In the genomic region with DNA sequence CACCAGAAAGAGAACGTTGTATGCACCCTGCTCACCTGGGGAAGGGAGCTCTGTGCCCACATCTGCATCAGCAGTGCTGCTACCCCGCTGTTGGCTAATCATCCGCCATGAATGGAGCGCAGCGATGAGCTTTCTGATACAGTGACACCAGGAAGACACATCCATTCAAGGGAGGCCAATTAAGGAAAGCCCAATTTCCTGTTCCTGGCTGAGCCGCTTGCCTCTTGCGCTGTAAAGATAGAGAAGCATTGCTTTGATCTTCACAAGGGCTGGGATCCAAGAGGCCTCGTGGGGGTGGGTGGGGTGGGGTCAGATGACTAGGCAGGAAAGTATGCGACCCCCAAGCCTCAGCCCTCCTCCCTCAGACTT, we compare ENCODE assay signal across 9 mouse cellular contexts. TPM values are rescaled to one million over a fixed set of nuclear protein-coding genes. Genes with fewer than 3 reads are reported as not detected.
DNase-seq lines count a peak whose midpoint lies in the region; ATAC-seq and TF ChIP-seq lines count a peak whose summit lies in the region.
"Had no signal": no experiment of that assay in that cellular context is flagged by ENCODE, and none has a peak within 500 bp of the region (broad histone marks: within the 10 kb centered on the region; RNA-seq: fewer than 3 reads in every experiment).

No protein-coding gene starts in this region.

- peaks cover 25% of the 10 kb centered on the region for H3K4me1 ChIP-seq in kidney, adult 2 months (ENCODE audit: control insufficient read depth, insufficient read depth, low read length)
- peaks cover 17% of the 10 kb centered on the region for H3K4me1 ChIP-seq in forebrain, postnatal 0 days (ENCODE audit: insufficient read depth)
- H3K4me1 ChIP-seq in midbrain, embryonic 12.5 days, result peaks cover 28% of the 10 kb centered on the region

- 0 out of 2 replicates have a peak overlapping the region, but pooled peaks have one; percentile 22 for H3K9ac ChIP-seq in forebrain, postnatal 0 days
- H3K9ac ChIP-seq in midbrain, embryonic 12.5 days (replicated peaks), result no peak overlapping the region

- TF ChIP-seq POLR2A in kidney, adult 2 months (IDR thresholded peaks at IDR 0.05; ENCODE audit: low read depth, low read length), result no peak

- no peaks in the 10 kb centered on the region for H3K9me3 ChIP-seq in forebrain, postnatal 0 days (ENCODE audit: low read length)
- H3K9me3 ChIP-seq in midbrain, embryonic 12.5 days, result no peaks in the 10 kb centered on the region

- peak; percentile 43 for DNase-seq in kidney, adult 2 months
- no peak for DNase-seq in kidney, adult 9 months
- DNase-seq in R1 (ENCODE audit: low read depth, low spot score), result peak; percentile 53
- DNase-seq in forebrain, postnatal 0 days, result peak; percentile 55
- DNase-seq in right cerebral cortex, adult 2 months (ENCODE audit: low spot score in 2 of 2), result no peak
- no peak for DNase-seq in gastrocnemius, adult 2 months
- DNase-seq in cerebellum, adult 11-12 months, result no peak

- H3K27me3 ChIP-seq in kidney, adult 2 months (replicated peaks; ENCODE audit: control insufficient read depth, insufficient read depth, low read length), result no peaks in the 10 kb centered on the region
- H3K27me3 ChIP-seq in forebrain, postnatal 0 days (ENCODE audit: insufficient read depth, low read length), result no peaks in the 10 kb centered on the region
- H3K27me3 ChIP-seq in midbrain, embryonic 12.5 days, result no peaks in the 10 kb centered on the region
- H3K27me3 ChIP-seq: Patski had no signal

- H3K27ac ChIP-seq in kidney, adult 2 months (ENCODE audit: insufficient read depth, low read depth, low read length), result no peak overlapping the region
- peak overlapping the region; percentile 76 for H3K27ac ChIP-seq in forebrain, postnatal 0 days (ENCODE audit: low read depth, low read length)
- H3K27ac ChIP-seq in midbrain, embryonic 12.5 days (replicated peaks), result peak overlapping the region; percentile 64
- H3K27ac ChIP-seq in gastrocnemius, adult 2 months, result no peak overlapping the region

- intact Hi-C loops in gastrocnemius, adult 2 months (cut with DNase I), result no loop called here

- ATAC-seq in forebrain, postnatal 0 days, result peak; percentile 67
- ATAC-seq in midbrain, embryonic 12.5 days (ENCODE audit: low FRiP score, low read depth), result 0 out of 2 replicates have a peak, but pooled peaks have one; percentile 16
- ATAC-seq: Patski had no signal

- 53% methylated on average over 9 of the region's 9 CpGs for WGBS in kidney, adult 2 months
- 6% methylated on average over 9 of the region's 9 CpGs for WGBS in forebrain, postnatal 0 days
- 11% methylated on average over 9 of the region's 9 CpGs for WGBS in midbrain, embryonic 12.5 days

- H3K4me3 ChIP-seq in kidney, adult 2 months (ENCODE audit: insufficient read depth, low read depth, low read length), result no peak overlapping the region
- H3K4me3 ChIP-seq in forebrain, postnatal 0 days (ENCODE audit: low read depth, low read length), result no peak overlapping the region
- H3K4me3 ChIP-seq in midbrain, embryonic 12.5 days, result no peak overlapping the region
- no peak overlapping the region for H3K4me3 ChIP-seq in gastrocnemius, adult 2 months

- no peaks in the 10 kb centered on the region for H3K36me3 ChIP-seq in kidney, adult 2 months (ENCODE audit: control insufficient read depth, insufficient read depth, low read length)
- H3K36me3 ChIP-seq in forebrain, postnatal 0 days (ENCODE audit: insufficient read depth), result no peaks in the 10 kb centered on the region
- H3K36me3 ChIP-seq in midbrain, embryonic 12.5 days, result no peaks in the 10 kb centered on the region

- H3K4me2 ChIP-seq in forebrain, postnatal 0 days (ENCODE audit: low read depth), result no peak overlapping the region
- H3K4me2 ChIP-seq in midbrain, embryonic 12.5 days (replicated peaks), result peak overlapping the region; percentile 15; the same call in 1 of the 2 replicates

- TF ChIP-seq CTCF in kidney, adult 2 months (conservative IDR thresholded peaks at IDR 0.05; ENCODE audit: insufficient read depth, insufficient read length, low read depth, low read length), result no peak
- no peak for TF ChIP-seq CTCF in forebrain, postnatal 0 days (IDR thresholded peaks at IDR 0.05; ENCODE audit: low read depth)
- no peak for TF ChIP-seq CTCF in gastrocnemius, adult 2 months (IDR thresholded peaks at IDR 0.05)

RNA-seq across cellular contexts. Expression of a gene that starts 55.8 kb away (rescaled TPM):
- polyA plus RNA-seq in kidney, adult 2 months (2012; rRNA removed), result 18.9 and 20.6 TPM in 2 replicates
- 54.5 and 57.0 TPM in 2 replicates for total RNA-seq in forebrain, postnatal 0 days (2014; rRNA removed)
- 24.8 and 28.8 TPM in 2 replicates for polyA plus RNA-seq in forebrain, postnatal 0 days (2015; fragmentation: Nextera tagmentation; extraction: Ambion mirVana)
- 29.1 and 31.3 TPM in 2 replicates for polyA plus RNA-seq in midbrain, embryonic 12.5 days (2016; fragmentation: Nextera tagmentation; extraction: Ambion mirVana)
- total RNA-seq in gastrocnemius, adult 2 months (2021), result 10 to 100 TPM in 1 of 2 experiments, 1 to 10 TPM in 1; 5.8 to 11.4 TPM

Comparison
In these comparisons a context has a peak if more than half of its experiments do, and no peak if none do; other contexts are left out.
1. DNase-seq: peak in kidney, adult 2 months (single experiment), R1 (single experiment) and forebrain, postnatal 0 days (single experiment); none in kidney, adult 9 months (single experiment), right cerebral cortex, adult 2 months (0 of 2), gastrocnemius, adult 2 months (single experiment) and cerebellum, adult 11-12 months (single experiment).
2. H3K27ac ChIP-seq: peak in forebrain, postnatal 0 days (single experiment) and midbrain, embryonic 12.5 days (single experiment); none in kidney, adult 2 months (single experiment) and gastrocnemius, adult 2 months (single experiment).